Mouse (Mus musculus) splenic B cell, adult 2 months (primary cell): Measurements from ENCODE around the gene Armc5.

ENCODE experiments used
- DNase-seq: peaks from one replicate; pipeline ENCODE4 v3.0.0-alpha.2; 2011; ENCODE audit warnings: low read depth, low spot score
- H3K27me3 ChIP-seq: 2 replicates; pipeline ENCODE4 v1.6.1; 2012; ENCODE audit warnings: mild to moderate bottlenecking, low read length, moderate library complexity, mixed read lengths; ENCODE audit not compliant: control insufficient read depth, poor library complexity, insufficient read depth, severe bottlenecking
- H3K36me3 ChIP-seq: 2 replicates; pipeline ENCODE4 v1.6.1; 2012; ENCODE audit warnings: mild to moderate bottlenecking, low read length, moderate library complexity, mixed read lengths; ENCODE audit not compliant: control insufficient read depth, poor library complexity, insufficient read depth, severe bottlenecking

Gene Armc5

GRCm38 (mm10) chr7:128288923-128289544, 51.9 kb downstream of the Armc5 start:
- Histone ChIP-seq H3K27me3 (no peaks in the 10 kb centered on the region), H3K36me3 (peaks cover 2% of the 10 kb centered on the region)
- peak; percentile 35 for DNase-seq
